Mouse (Mus musculus): ENCODE measurements around the gene Acin1. TPM values are rescaled to one million over a fixed set of nuclear protein-coding genes. Genes with fewer than 3 reads are reported as not detected.
"Not testable (repeated sequence)": the region's sequence is repeated elsewhere in the genome, so short reads cannot be mapped to it uniquely, and the experiment has no call there.

The Acin1 gene
- polyA plus RNA-seq, 1 experiment from 2014 or later, result 73.5 TPM

- H3K36me3 ChIP-seq (ENCODE audit: control insufficient read depth, insufficient read depth), result peaks cover 27% of the 10 kb centered on the region
- WGBS, result 91% methylated on average over 15 of the region's 16 CpGs
- H3K4me1 ChIP-seq (ENCODE audit: control insufficient read depth, insufficient read depth, low read length), result not testable (repeated sequence)
Measured at GRCm38 (mm10) chr14:54614130-54614529, 72.6 kb downstream of the Acin1 start.

GRCm38 (mm10) chr14:54610648-54611047 is 76.1 kb downstream of the Acin1 start:
- WGBS, result 73% methylated on average over 6 of the region's 6 CpGs
- Histone ChIP-seq H3K9ac (ENCODE audit: low read length) (no peak overlapping the region), H3K4me3 (ENCODE audit: low read length) (no peak overlapping the region), H3K36me3 (ENCODE audit: control insufficient read depth, insufficient read depth) (peaks cover 22% of the 10 kb centered on the region), H3K4me2 (ENCODE audit: low read depth, low read length) (no peak overlapping the region), H3K4me1 (ENCODE audit: control insufficient read depth, insufficient read depth, low read length) (no peaks in the 10 kb centered on the region; the same call in none of the 2 replicates), H3K27me3 (ENCODE audit: control insufficient read depth, insufficient read depth, low read length) (no peaks in the 10 kb centered on the region), H3K27ac (ENCODE audit: low read length) (no peak overlapping the region), H3K9me3 (replicated peaks; ENCODE audit: control insufficient read depth, low read length) (no peaks in the 10 kb centered on the region)
- no peak for ATAC-seq (replicated peaks; ENCODE audit: extremely low read depth, insufficient read depth, low FRiP score)

More at GRCm38 (mm10) chr14:54614130-54614529, 72.6 kb downstream of the Acin1 start:
- not testable (repeated sequence) for H3K27ac ChIP-seq (ENCODE audit: low read length); H3K4me3 ChIP-seq (ENCODE audit: low read length); H3K9ac ChIP-seq (ENCODE audit: low read length); ATAC-seq (replicated peaks; ENCODE audit: extremely low read depth, insufficient read depth, low FRiP score); H3K27me3 ChIP-seq (ENCODE audit: control insufficient read depth, insufficient read depth, low read length); H3K9me3 ChIP-seq (replicated peaks; ENCODE audit: control insufficient read depth, low read length); H3K4me2 ChIP-seq (ENCODE audit: low read depth, low read length)

- no peak overlapping the region for H3K9ac ChIP-seq (ENCODE audit: low read length)
- ATAC-seq (replicated peaks; ENCODE audit: extremely low read depth, insufficient read depth, low FRiP score), result no peak
- no peak overlapping the region for H3K27ac ChIP-seq (ENCODE audit: low read length)
- no peak overlapping the region for H3K4me2 ChIP-seq (ENCODE audit: low read depth, low read length)
- no peaks in the 10 kb centered on the region for H3K27me3 ChIP-seq (ENCODE audit: control insufficient read depth, insufficient read depth, low read length)
- 81% methylated on average over 4 of the region's 4 CpGs for WGBS
- H3K36me3 ChIP-seq (ENCODE audit: control insufficient read depth, insufficient read depth), result peaks cover 15% of the 10 kb centered on the region
- no peak overlapping the region for H3K4me3 ChIP-seq (ENCODE audit: low read length)
- H3K4me1 ChIP-seq (ENCODE audit: control insufficient read depth, insufficient read depth, low read length), result peaks cover 2% of the 10 kb centered on the region; the same call in 1 of the 2 replicates
- H3K9me3 ChIP-seq (replicated peaks; ENCODE audit: control insufficient read depth, low read length), result no peaks in the 10 kb centered on the region
Measured at GRCm38 (mm10) chr14:54609962-54610361, 76.8 kb downstream of the Acin1 start.

DNA sequence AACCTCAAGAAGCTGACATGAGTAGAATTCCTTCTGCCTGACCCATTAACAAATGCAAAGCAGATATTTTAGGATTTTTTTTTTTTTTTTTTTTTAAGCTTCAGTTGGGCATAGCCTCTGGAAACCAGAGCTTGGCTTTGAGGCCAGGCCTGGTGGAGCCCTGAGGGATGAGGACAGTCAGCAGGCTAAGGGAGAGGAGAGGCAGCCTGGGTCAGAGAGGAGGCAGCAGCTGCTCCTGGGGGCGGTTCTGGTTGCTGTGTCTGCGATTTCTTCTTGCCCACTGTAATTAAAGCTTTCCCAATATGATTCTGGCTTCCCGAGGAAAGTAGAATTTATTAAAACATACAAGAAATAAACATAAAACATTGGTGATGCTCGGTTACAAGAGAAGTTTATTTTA is 77.5 kb downstream of the Acin1 start:
- no peak overlapping the region for H3K4me3 ChIP-seq (ENCODE audit: low read length)
- ATAC-seq (replicated peaks; ENCODE audit: extremely low read depth, insufficient read depth, low FRiP score), result no peak
- no peaks in the 10 kb centered on the region for H3K9me3 ChIP-seq (replicated peaks; ENCODE audit: control insufficient read depth, low read length)
- H3K4me2 ChIP-seq (ENCODE audit: low read depth, low read length), result no peak overlapping the region
- no peak overlapping the region for H3K27ac ChIP-seq (ENCODE audit: low read length)
- H3K9ac ChIP-seq (ENCODE audit: low read length), result no peak overlapping the region
- peaks cover 11% of the 10 kb centered on the region for H3K36me3 ChIP-seq (ENCODE audit: control insufficient read depth, insufficient read depth)
- H3K27me3 ChIP-seq (ENCODE audit: control insufficient read depth, insufficient read depth, low read length), result no peaks in the 10 kb centered on the region
- WGBS, result 76% methylated on average over 4 of the region's 4 CpGs
- peaks cover 2% of the 10 kb centered on the region; the same call in 1 of the 2 replicates for H3K4me1 ChIP-seq (ENCODE audit: control insufficient read depth, insufficient read depth, low read length)

- 59% methylated on average over 8 of the region's 8 CpGs for WGBS
Measured at GRCm38 (mm10) chr14:54607226-54607625, 79.5 kb downstream of the Acin1 start.

GRCm38 (mm10) chr14:54605752-54606321 is 80.9 kb downstream of the Acin1 start, which contains the start of gene 4931414P19Rik:
4931414P19Rik (minus strand) TSS chr14:54605993.
- peak within 1 kb of the TSS; percentile 79 for H3K9ac ChIP-seq (ENCODE audit: low read length)
- no peaks in the 10 kb centered on the region for H3K9me3 ChIP-seq (replicated peaks; ENCODE audit: control insufficient read depth, low read length)
- H3K36me3 ChIP-seq (ENCODE audit: control insufficient read depth, insufficient read depth), result no peaks in the 10 kb centered on the region
- 0% methylated on average over 35 of the region's 39 CpGs for WGBS
- H3K4me3 ChIP-seq (ENCODE audit: low read length), result peak within 1 kb of the TSS; percentile 54
- H3K27ac ChIP-seq (ENCODE audit: low read length), result peak within 1 kb of the TSS; percentile 84
- H3K4me1 ChIP-seq (ENCODE audit: control insufficient read depth, insufficient read depth, low read length), result peaks cover 6% of the 10 kb centered on the region
- ATAC-seq (replicated peaks; ENCODE audit: extremely low read depth, insufficient read depth, low FRiP score), result peak; percentile 49
- no peaks in the 10 kb centered on the region for H3K27me3 ChIP-seq (ENCODE audit: control insufficient read depth, insufficient read depth, low read length)
- H3K4me2 ChIP-seq (ENCODE audit: low read depth, low read length), result peak within 1 kb of the TSS; percentile 77

More at GRCm38 (mm10) chr14:54607226-54607625, 79.5 kb downstream of the Acin1 start:
- H3K36me3 ChIP-seq (ENCODE audit: control insufficient read depth, insufficient read depth), result 0 out of 2 replicates have a peak, but pooled peaks cover 5% of the 10 kb centered on the region
- no peaks in the 10 kb centered on the region for H3K27me3 ChIP-seq (ENCODE audit: control insufficient read depth, insufficient read depth, low read length)
- no peak overlapping the region for H3K9ac ChIP-seq (ENCODE audit: low read length)
- no peak for ATAC-seq (replicated peaks; ENCODE audit: extremely low read depth, insufficient read depth, low FRiP score)
- no peak overlapping the region for H3K4me2 ChIP-seq (ENCODE audit: low read depth, low read length)
- no peak overlapping the region for H3K4me3 ChIP-seq (ENCODE audit: low read length)
- H3K27ac ChIP-seq (ENCODE audit: low read length), result no peak overlapping the region
- no peaks in the 10 kb centered on the region for H3K9me3 ChIP-seq (replicated peaks; ENCODE audit: control insufficient read depth, low read length)
- peaks cover 6% of the 10 kb centered on the region for H3K4me1 ChIP-seq (ENCODE audit: control insufficient read depth, insufficient read depth, low read length)

GRCm38 (mm10) chr14:54603686-54604085 is 83.0 kb downstream of the Acin1 start:
- H3K27me3 ChIP-seq (ENCODE audit: control insufficient read depth, insufficient read depth, low read length), result no peaks in the 10 kb centered on the region
- no peaks in the 10 kb centered on the region for H3K36me3 ChIP-seq (ENCODE audit: control insufficient read depth, insufficient read depth)
- H3K9me3 ChIP-seq (replicated peaks; ENCODE audit: control insufficient read depth, low read length), result no peaks in the 10 kb centered on the region
- H3K4me1 ChIP-seq (ENCODE audit: control insufficient read depth, insufficient read depth, low read length), result peaks cover 6% of the 10 kb centered on the region
- H3K4me3 ChIP-seq (ENCODE audit: low read length), result peak overlapping the region; percentile 73
- H3K9ac ChIP-seq (ENCODE audit: low read length), result no peak overlapping the region
- WGBS, result 82% methylated on average over 8 of the region's 8 CpGs
- ATAC-seq (replicated peaks; ENCODE audit: extremely low read depth, insufficient read depth, low FRiP score), result no peak
- peak overlapping the region; percentile 73 for H3K27ac ChIP-seq (ENCODE audit: low read length)
- H3K4me2 ChIP-seq (ENCODE audit: low read depth, low read length), result peak overlapping the region; percentile 63

GRCm38 (mm10) chr14:54603038-54603654 is 83.6 kb downstream of the Acin1 start:
- H3K4me3 ChIP-seq (ENCODE audit: low read length), result peak overlapping the region; percentile 73
- WGBS, result under 1% methylated on average over 46 of the region's 46 CpGs
- ATAC-seq (replicated peaks; ENCODE audit: extremely low read depth, insufficient read depth, low FRiP score), result peak; percentile 98
- H3K27me3 ChIP-seq (ENCODE audit: control insufficient read depth, insufficient read depth, low read length), result no peaks in the 10 kb centered on the region
- H3K9ac ChIP-seq (ENCODE audit: low read length), result peak overlapping the region; percentile 84
- H3K4me1 ChIP-seq (ENCODE audit: control insufficient read depth, insufficient read depth, low read length), result peaks cover 6% of the 10 kb centered on the region
- no peaks in the 10 kb centered on the region for H3K9me3 ChIP-seq (replicated peaks; ENCODE audit: control insufficient read depth, low read length)
- H3K4me2 ChIP-seq (ENCODE audit: low read depth, low read length), result peak overlapping the region; percentile 63
- H3K27ac ChIP-seq (ENCODE audit: low read length), result peak overlapping the region; percentile 95
- no peaks in the 10 kb centered on the region for H3K36me3 ChIP-seq (ENCODE audit: control insufficient read depth, insufficient read depth)

- peak overlapping the region; percentile 95 for H3K27ac ChIP-seq (ENCODE audit: low read length)
- peaks cover 6% of the 10 kb centered on the region for H3K4me1 ChIP-seq (ENCODE audit: control insufficient read depth, insufficient read depth, low read length)
- H3K9me3 ChIP-seq (replicated peaks; ENCODE audit: control insufficient read depth, low read length), result no peaks in the 10 kb centered on the region
- H3K4me3 ChIP-seq (ENCODE audit: low read length), result peak overlapping the region; percentile 73
- peak overlapping the region; percentile 63 for H3K4me2 ChIP-seq (ENCODE audit: low read depth, low read length)
- WGBS, result 44% methylated on average over 4 of the region's 4 CpGs
- H3K36me3 ChIP-seq (ENCODE audit: control insufficient read depth, insufficient read depth), result no peaks in the 10 kb centered on the region
- ATAC-seq (replicated peaks; ENCODE audit: extremely low read depth, insufficient read depth, low FRiP score), result no peak
- H3K9ac ChIP-seq (ENCODE audit: low read length), result peak overlapping the region; percentile 84
- no peaks in the 10 kb centered on the region for H3K27me3 ChIP-seq (ENCODE audit: control insufficient read depth, insufficient read depth, low read length)
Measured at GRCm38 (mm10) chr14:54602613-54603012, 84.1 kb downstream of the Acin1 start.
